ENCODE assay signal across 19 mouse cellular contexts in genomic region chr4:152190701-152191100, GRCm38 (mm10). TPM values are rescaled to one million over a fixed set of nuclear protein-coding genes. Genes with fewer than 3 reads are reported as not detected.
DNase-seq lines count a peak whose midpoint lies in the region; ATAC-seq and TF ChIP-seq lines count a peak whose summit lies in the region.
"Had no signal": no experiment of that assay in that cellular context is flagged by ENCODE, and none has a peak within 500 bp of the region (broad histone marks: within the 10 kb centered on the region; RNA-seq: fewer than 3 reads in every experiment).

No protein-coding gene starts in this region.

- no peaks in the 10 kb centered on the region for H3K27me3 ChIP-seq in heart, embryonic 13.5 days (replicated peaks)
- H3K27me3 ChIP-seq in lung, embryonic 14.5 days (ENCODE audit: insufficient read depth, low read length): no peaks in the 10 kb centered on the region
- no peaks in the 10 kb centered on the region for H3K27me3 ChIP-seq in stomach, embryonic 14.5 days (ENCODE audit: control insufficient read depth, insufficient read depth, low read length)
- H3K27me3 ChIP-seq: hindbrain, embryonic 15.5 days; midbrain, embryonic 15.5 days; Patski; stomach, embryonic 15.5 days had no signal

- peak overlapping the region; percentile 59 for H3K27ac ChIP-seq in heart, embryonic 13.5 days (replicated peaks)
- H3K27ac ChIP-seq in lung, embryonic 14.5 days (ENCODE audit: low read depth): peak overlapping the region; percentile 40; the same call in 1 of the 2 replicates
- H3K27ac ChIP-seq in embryonic fibroblast, embryonic 13.5 days (ENCODE audit: insufficient read depth, low read length): peak overlapping the region; percentile 15; the same call in 1 of the 2 replicates
- H3K27ac ChIP-seq in stomach, embryonic 14.5 days (ENCODE audit: low read length): peak overlapping the region; percentile 15; the same call in 1 of the 2 replicates
- no peak overlapping the region; the same call in 1 of the 2 replicates for H3K27ac ChIP-seq in gastrocnemius, adult 2 months
- H3K27ac ChIP-seq: hindbrain, embryonic 15.5 days; midbrain, embryonic 15.5 days; stomach, embryonic 15.5 days had no signal

- H3K4me1 ChIP-seq in heart, embryonic 13.5 days: peaks cover 76% of the 10 kb centered on the region
- H3K4me1 ChIP-seq in lung, embryonic 14.5 days (ENCODE audit: insufficient read depth): peaks cover 13% of the 10 kb centered on the region
- peaks cover 19% of the 10 kb centered on the region for H3K4me1 ChIP-seq in embryonic fibroblast, embryonic 13.5 days (ENCODE audit: control insufficient read depth, insufficient read depth, low read length)
- H3K4me1 ChIP-seq in stomach, embryonic 14.5 days (ENCODE audit: control insufficient read depth, insufficient read depth, low read length): peaks cover 14% of the 10 kb centered on the region; the same call in 1 of the 2 replicates

- 61% methylated on average over 5 of the region's 5 CpGs for WGBS in heart, embryonic 13.5 days
- 65% methylated on average over 5 of the region's 5 CpGs for WGBS in lung, embryonic 14.5 days
- 75% methylated on average over 5 of the region's 5 CpGs for WGBS in stomach, embryonic 14.5 days

- H3K4me3 ChIP-seq in heart, embryonic 13.5 days: no peak overlapping the region
- H3K4me3 ChIP-seq in lung, embryonic 14.5 days (ENCODE audit: low read depth, low read length): no peak overlapping the region
- H3K4me3 ChIP-seq in embryonic fibroblast, embryonic 13.5 days (ENCODE audit: insufficient read depth, low read length): no peak overlapping the region
- H3K4me3 ChIP-seq in stomach, embryonic 14.5 days (ENCODE audit: low read depth, low read length): no peak overlapping the region
- H3K4me3 ChIP-seq in gastrocnemius, adult 2 months: no peak overlapping the region
- H3K4me3 ChIP-seq: hindbrain, embryonic 15.5 days; midbrain, embryonic 15.5 days; stomach, embryonic 15.5 days had no signal

- H3K9me3 ChIP-seq in heart, embryonic 13.5 days: no peaks in the 10 kb centered on the region
- no peaks in the 10 kb centered on the region for H3K9me3 ChIP-seq in lung, embryonic 14.5 days (ENCODE audit: low read depth, low read length)
- no peaks in the 10 kb centered on the region for H3K9me3 ChIP-seq in stomach, embryonic 14.5 days (ENCODE audit: control insufficient read depth, low read depth, low read length)
- H3K9me3 ChIP-seq: hindbrain, embryonic 15.5 days; midbrain, embryonic 15.5 days; stomach, embryonic 15.5 days had no signal

- intact Hi-C loops in heart, postnatal 25 days (cut with DNase I): no loop called here
- intact Hi-C loops in gastrocnemius, adult 2 months (cut with DNase I): no loop called here

- ATAC-seq in heart, embryonic 13.5 days (ENCODE audit: extremely low read depth, insufficient number of reproducible peaks, low FRiP score, low TSS enrichment): no peak
- no peak for ATAC-seq in lung, embryonic 14.5 days (ENCODE audit: insufficient read depth)
- no peak for ATAC-seq in stomach, embryonic 14.5 days (ENCODE audit: insufficient number of reproducible peaks, insufficient read depth, low FRiP score, low read depth)
- ATAC-seq: midbrain, embryonic 15.5 days; Patski had no signal

- TF ChIP-seq POLR2A in embryonic fibroblast, embryonic 13.5 days (IDR thresholded peaks at IDR 0.05; ENCODE audit: low read depth, low read length): no peak

- TF ChIP-seq CTCF in lung, embryonic 14.5 days (IDR thresholded peaks at IDR 0.05; ENCODE audit: low read depth): no peak
- no peak for TF ChIP-seq CTCF in embryonic fibroblast, embryonic 13.5 days (IDR thresholded peaks at IDR 0.05; ENCODE audit: borderline replicate concordance, insufficient read depth, low read length)
- TF ChIP-seq CTCF in gastrocnemius, adult 2 months (IDR thresholded peaks at IDR 0.05): no peak

- no peak for DNase-seq in heart, postnatal 25 days (ENCODE audit: low spot score)
- no peak for DNase-seq in lung, embryonic 14.5 days
- no peak for DNase-seq in lung, postnatal 4 days
- no peak for DNase-seq in gastrocnemius, adult 2 months
- no peak for DNase-seq in spleen, postnatal 14 days (ENCODE audit: low spot score in 2 of 2)
- DNase-seq: adrenal gland, adult 8-10 months; kidney, postnatal 25 days; lung, adult 2 months; thymus, postnatal 4 days had no signal

- peak overlapping the region; percentile 63 for H3K9ac ChIP-seq in heart, embryonic 13.5 days
- no peak overlapping the region for H3K9ac ChIP-seq in lung, embryonic 14.5 days
- H3K9ac ChIP-seq in stomach, embryonic 14.5 days (replicated peaks; ENCODE audit: low read depth, low read length): no peak overlapping the region
- H3K9ac ChIP-seq: hindbrain, embryonic 15.5 days; midbrain, embryonic 15.5 days; stomach, embryonic 15.5 days had no signal

- 0 out of 2 replicates have a peak, but pooled peaks cover 6% of the 10 kb centered on the region for H3K36me3 ChIP-seq in heart, embryonic 13.5 days
- no peaks in the 10 kb centered on the region for H3K36me3 ChIP-seq in lung, embryonic 14.5 days (ENCODE audit: insufficient read depth)
- no peaks in the 10 kb centered on the region for H3K36me3 ChIP-seq in stomach, embryonic 14.5 days (ENCODE audit: control insufficient read depth, insufficient read depth, low read length)
- H3K36me3 ChIP-seq: hindbrain, embryonic 15.5 days; midbrain, embryonic 15.5 days; stomach, embryonic 15.5 days had no signal

- peak overlapping the region; percentile 8; the same call in 1 of the 2 replicates for H3K4me2 ChIP-seq in heart, embryonic 13.5 days
- H3K4me2 ChIP-seq in lung, embryonic 14.5 days: no peak overlapping the region
- H3K4me2 ChIP-seq in stomach, embryonic 14.5 days (replicated peaks; ENCODE audit: low read depth, low read length): no peak overlapping the region
- H3K4me2 ChIP-seq: hindbrain, embryonic 15.5 days; midbrain, embryonic 15.5 days; stomach, embryonic 15.5 days had no signal

RNA-seq across cellular contexts. Expression of gene Acot7, which starts 12.8 kb away (rescaled TPM):
- 73.9 and 84.7 TPM in 2 replicates for polyA plus RNA-seq in heart, embryonic 13.5 days (2015; fragmentation: Nextera tagmentation; extraction: Ambion mirVana)
- total RNA-seq in heart, postnatal 25 days (2021): 10 to 100 TPM; 53.4 to 58.8 TPM
- polyA plus RNA-seq in lung, embryonic 14.5 days (2014; fragmentation: Nextera tagmentation; extraction: Ambion mirVana): 50.3 and 55.8 TPM in 2 replicates
- 79.9 and 108 TPM in 2 replicates for polyA plus RNA-seq in embryonic fibroblast, embryonic 13.5 days (2011; ENCODE audit: insufficient read length, low read depth, missing spikeins)
- 71.4 and 72.4 TPM in 2 replicates for polyA plus RNA-seq in stomach, embryonic 14.5 days (2014; fragmentation: Nextera tagmentation; extraction: Ambion mirVana)
- total RNA-seq in gastrocnemius, adult 2 months (2021): 10 to 100 TPM; 12.7 to 22.8 TPM

RNA-seq across cellular contexts. Expression of gene Hes2, which starts 32.0 kb away (rescaled TPM):
- not detected in 2 replicates for polyA plus RNA-seq in heart, embryonic 13.5 days (2015; fragmentation: Nextera tagmentation; extraction: Ambion mirVana)
- total RNA-seq in heart, postnatal 25 days (2021): not detected
- polyA plus RNA-seq in lung, embryonic 14.5 days (2014; fragmentation: Nextera tagmentation; extraction: Ambion mirVana): 0.18 TPM in 1 of 2 replicates, not detected in the other
- not detected in 2 replicates for polyA plus RNA-seq in embryonic fibroblast, embryonic 13.5 days (2011; ENCODE audit: insufficient read length, low read depth, missing spikeins)
- 0.29 and 0.55 TPM in 2 replicates for polyA plus RNA-seq in stomach, embryonic 14.5 days (2014; fragmentation: Nextera tagmentation; extraction: Ambion mirVana)
- not detected for total RNA-seq in gastrocnemius, adult 2 months (2021)
- total RNA-seq: adrenal gland, adult 8-10 months; gastrocnemius, adult 8-10 months; left cerebral cortex, postnatal 14 days had no signal
- polyA plus RNA-seq: hindbrain, embryonic 15.5 days; midbrain, embryonic 15.5 days; neural tube, embryonic 14.5 days; Patski had no signal

RNA-seq across cellular contexts. Expression of gene Espn, which starts 38.5 kb away (rescaled TPM):
- polyA plus RNA-seq in heart, embryonic 13.5 days (2015; fragmentation: Nextera tagmentation; extraction: Ambion mirVana): 0.87 and 1.1 TPM in 2 replicates
- total RNA-seq in heart, postnatal 25 days (2021): 1 to 10 TPM; 1.7 to 2.2 TPM
- polyA plus RNA-seq in lung, embryonic 14.5 days (2014; fragmentation: Nextera tagmentation; extraction: Ambion mirVana): 11.5 and 11.6 TPM in 2 replicates
- 0.56 and 0.68 TPM in 2 replicates for polyA plus RNA-seq in embryonic fibroblast, embryonic 13.5 days (2011; ENCODE audit: insufficient read length, low read depth, missing spikeins)
- 10.5 and 10.9 TPM in 2 replicates for polyA plus RNA-seq in stomach, embryonic 14.5 days (2014; fragmentation: Nextera tagmentation; extraction: Ambion mirVana)
- total RNA-seq in gastrocnemius, adult 2 months (2021): under 1 TPM; 0.13 to 0.45 TPM
